Mouse (Mus musculus) midbrain, embryonic 15.5 days (tissue): ENCODE measurements around the gene Cyp2j5. TPM values are rescaled to one million over a fixed set of nuclear protein-coding genes. Genes with fewer than 3 reads are reported as not detected.

Source experiments
- ATAC-seq: fragments of 200-750 bp; cut with Nextera tagmentation; replicated peaks from 2 replicates; pipeline ENCODE4 v1.8.0; 2017; ENCODE audit warnings: moderate TSS enrichment
- H3K27ac ChIP-seq: fragments of 300-500 bp; sonication (generic); 2 replicates; pipeline ENCODE4 v1.5.1; 2015; ENCODE audit warnings: mild to moderate bottlenecking, inconsistent platforms
- H3K27me3 ChIP-seq: fragments of 300-500 bp; sonication (generic); replicated peaks from 2 replicates; pipeline ENCODE4 v1.6.1; 2015; ENCODE audit warnings: inconsistent platforms
- H3K36me3 ChIP-seq: fragments of 300-500 bp; sonication (generic); replicated peaks from 2 replicates; pipeline ENCODE4 v1.6.1; 2015; ENCODE audit warnings: inconsistent platforms
- H3K4me1 ChIP-seq: fragments of 300-500 bp; sonication (generic); 2 replicates; pipeline ENCODE4 v1.6.1; 2015; ENCODE audit warnings: inconsistent platforms
- H3K4me2 ChIP-seq: fragments of 300-500 bp; sonication (generic); 2 replicates; pipeline ENCODE4 v1.6.1; 2015; ENCODE audit warnings: inconsistent platforms, mild to moderate bottlenecking, moderate library complexity
- H3K4me3 ChIP-seq: fragments of 300-500 bp; sonication (generic); 2 replicates; pipeline ENCODE4 v1.5.1; 2015; ENCODE audit warnings: mild to moderate bottlenecking, inconsistent platforms
- H3K9ac ChIP-seq: fragments of 300-500 bp; sonication (generic); 2 replicates; pipeline ENCODE4 v1.6.1; 2015; ENCODE audit warnings: mild to moderate bottlenecking, inconsistent platforms
- H3K9me3 ChIP-seq: fragments of 300-500 bp; sonication (generic); 2 replicates; pipeline ENCODE4 v1.6.1; 2016; ENCODE audit warnings: inconsistent platforms
- WGBS: fragments of 180-500 bp; shearing (Covaris S2); methylation state at CpG from one replicate; pipeline ENCODE4 v1.1.7; 2015; ENCODE audit warnings: mixed read lengths; 5-methylcytosine and 5-hydroxymethylcytosine counted together
- polyA plus RNA-seq: library from polyadenylated mRNA; unstranded; fragments of >200 nt; fragmentation: Nextera tagmentation; extraction: Ambion mirVana; gene quantifications from 2 replicates; pipeline ENCODE4 v1.2.1, GENCODE M21; 2015

The Cyp2j5 gene
- polyA plus RNA-seq, result not detected in 2 replicates

- Histone ChIP-seq H3K36me3 (no peaks in the 10 kb centered on the region), H3K27ac (no peak within 1 kb of the TSS), H3K4me3 (no peak within 1 kb of the TSS), H3K4me2 (no peak within 1 kb of the TSS), H3K9me3 (no peaks in the 10 kb centered on the region), H3K27me3 (no peaks in the 10 kb centered on the region), H3K9ac (no peak within 1 kb of the TSS), H3K4me1 (no peaks in the 10 kb centered on the region)
- 87% methylated on average over 2 of the region's 2 CpGs for WGBS
- ATAC-seq, result no peak
These were observed at the start of gene Cyp2j5 for GRCm38 (mm10) chr4:96663991-96664390. Gene Cyp2j5, minus strand, starts transcription at chr4:96664154.

GRCm38 (mm10) chr4:96705281-96705951 is 41.5 kb upstream of the Cyp2j5 start:
- Histone ChIP-seq H3K27ac (0 out of 2 replicates have a peak overlapping the region, but pooled peaks have one; percentile 24), H3K4me2 (no peak overlapping the region), H3K4me3 (no peak overlapping the region), H3K36me3 (no peaks in the 10 kb centered on the region), H3K4me1 (no peaks in the 10 kb centered on the region), H3K9ac (no peak overlapping the region), H3K27me3 (no peaks in the 10 kb centered on the region), H3K9me3 (no peaks in the 10 kb centered on the region)
- ATAC-seq, result no peak
- 43% methylated on average over 2 of the region's 2 CpGs for WGBS

- Histone ChIP-seq H3K27me3 (no peaks in the 10 kb centered on the region), H3K9ac (no peak overlapping the region), H3K4me2 (no peak overlapping the region), H3K36me3 (no peaks in the 10 kb centered on the region), H3K9me3 (no peaks in the 10 kb centered on the region), H3K27ac (peak overlapping the region; percentile 55; the same call in 1 of the 2 replicates), H3K4me1 (peaks cover 11% of the 10 kb centered on the region; the same call in 1 of the 2 replicates), H3K4me3 (no peak overlapping the region)
- peak; percentile 62; the same call in 1 of the 2 replicates for ATAC-seq
- WGBS, result 59% methylated on average over 5 of the region's 5 CpGs
These were observed 34.2 kb upstream of the Cyp2j5 start for GRCm38 (mm10) chr4:96698218-96698561.

GRCm38 (mm10) chr4:96697511-96698217 is 33.7 kb upstream of the Cyp2j5 start:
- 54% methylated on average over 15 of the region's 15 CpGs for WGBS
- Histone ChIP-seq H3K4me1 (peaks cover 11% of the 10 kb centered on the region; the same call in 1 of the 2 replicates), H3K9ac (no peak overlapping the region), H3K36me3 (no peaks in the 10 kb centered on the region), H3K9me3 (no peaks in the 10 kb centered on the region), H3K27me3 (no peaks in the 10 kb centered on the region), H3K4me3 (no peak overlapping the region), H3K27ac (peak overlapping the region; percentile 55), H3K4me2 (no peak overlapping the region)
- peak; percentile 82 for ATAC-seq

GRCm38 (mm10) chr4:96696614-96697360 is 32.8 kb upstream of the Cyp2j5 start:
- no peak overlapping the region for H3K9ac ChIP-seq
- peak overlapping the region; percentile 29 for H3K4me2 ChIP-seq
- peaks cover 11% of the 10 kb centered on the region; the same call in 1 of the 2 replicates for H3K4me1 ChIP-seq
- ATAC-seq, result peak; percentile 84
- peak overlapping the region; percentile 55 for H3K27ac ChIP-seq
- H3K9me3 ChIP-seq, result no peaks in the 10 kb centered on the region
- H3K4me3 ChIP-seq, result no peak overlapping the region
- WGBS, result 37% methylated on average over 13 of the region's 13 CpGs
- H3K27me3 ChIP-seq, result no peaks in the 10 kb centered on the region
- H3K36me3 ChIP-seq, result no peaks in the 10 kb centered on the region

GRCm38 (mm10) chr4:96687358-96687803 is 23.4 kb upstream of the Cyp2j5 start:
- no peaks in the 10 kb centered on the region for H3K36me3 ChIP-seq
- no peaks in the 10 kb centered on the region for H3K9me3 ChIP-seq
- WGBS, result 36% methylated on average over 2 of the region's 2 CpGs
- no peaks in the 10 kb centered on the region for H3K27me3 ChIP-seq
- H3K9ac ChIP-seq, result no peak overlapping the region
- peak; percentile 70 for ATAC-seq
- H3K4me1 ChIP-seq, result no peaks in the 10 kb centered on the region
- no peak overlapping the region for H3K4me3 ChIP-seq
- H3K4me2 ChIP-seq, result no peak overlapping the region
- no peak overlapping the region for H3K27ac ChIP-seq

GRCm38 (mm10) chr4:96683474-96683873 is 19.5 kb upstream of the Cyp2j5 start:
- Histone ChIP-seq H3K4me3 (no peak overlapping the region), H3K27ac (no peak overlapping the region), H3K27me3 (no peaks in the 10 kb centered on the region), H3K9ac (no peak overlapping the region), H3K36me3 (no peaks in the 10 kb centered on the region), H3K4me1 (no peaks in the 10 kb centered on the region), H3K4me2 (no peak overlapping the region), H3K9me3 (no peaks in the 10 kb centered on the region)
- ATAC-seq, result peak; percentile 72; the same call in 1 of the 2 replicates
- whole genome bisulfite sequencing, result 49% methylated on average over 2 of the region's 2 CpGs

GRCm38 (mm10) chr4:96680966-96681365 is 17.0 kb upstream of the Cyp2j5 start:
- H3K9ac ChIP-seq, result no peak overlapping the region
- ATAC-seq, result no peak
- H3K4me2 ChIP-seq, result no peak overlapping the region
- no peak overlapping the region for H3K4me3 ChIP-seq
- H3K4me1 ChIP-seq, result no peaks in the 10 kb centered on the region
- H3K27ac ChIP-seq, result no peak overlapping the region
- no peaks in the 10 kb centered on the region for H3K9me3 ChIP-seq
- H3K27me3 ChIP-seq, result no peaks in the 10 kb centered on the region
- no peaks in the 10 kb centered on the region for H3K36me3 ChIP-seq

GRCm38 (mm10) chr4:96680233-96680632 is 16.3 kb upstream of the Cyp2j5 start:
- 24% methylated on average over 1 of the region's 1 CpGs for WGBS
- ATAC-seq, result no peak
- H3K36me3 ChIP-seq, result no peaks in the 10 kb centered on the region

GRCm38 (mm10) chr4:96664668-96665454 is 907 bp upstream of the Cyp2j5 start:
- no peaks in the 10 kb centered on the region for H3K36me3 ChIP-seq
- H3K9ac ChIP-seq, result no peak overlapping the region
- no peaks in the 10 kb centered on the region for H3K27me3 ChIP-seq
- H3K4me1 ChIP-seq, result no peaks in the 10 kb centered on the region
- WGBS, result 98% methylated on average over 1 of the region's 1 CpGs
- no peak for ATAC-seq
- H3K27ac ChIP-seq, result no peak overlapping the region
- H3K4me2 ChIP-seq, result no peak overlapping the region
- no peaks in the 10 kb centered on the region for H3K9me3 ChIP-seq
- no peak overlapping the region for H3K4me3 ChIP-seq

More at GRCm38 (mm10) chr4:96680233-96680632, 16.3 kb upstream of the Cyp2j5 start:
- Histone ChIP-seq H3K4me3 (no peak overlapping the region), H3K9me3 (no peaks in the 10 kb centered on the region), H3K9ac (no peak overlapping the region), H3K27ac (no peak overlapping the region), H3K4me2 (no peak overlapping the region), H3K4me1 (no peaks in the 10 kb centered on the region), H3K27me3 (no peaks in the 10 kb centered on the region)

GRCm38 (mm10) chr4:96635455-96635854 is 28.5 kb downstream of the Cyp2j5 start:
- Histone ChIP-seq H3K9me3 (no peaks in the 10 kb centered on the region), H3K27me3 (no peaks in the 10 kb centered on the region), H3K9ac (no peak overlapping the region), H3K4me1 (no peaks in the 10 kb centered on the region), H3K27ac (no peak overlapping the region), H3K36me3 (no peaks in the 10 kb centered on the region), H3K4me3 (no peak overlapping the region), H3K4me2 (no peak overlapping the region)
- 75% methylated on average over 1 of the region's 1 CpGs for WGBS
- ATAC-seq, result no peak
